Mouse (Mus musculus): ENCODE data around the gene Amz2. TPM values are rescaled to one million over a fixed set of nuclear protein-coding genes. Genes with fewer than 3 reads are reported as not detected.

Gene Amz2
- total and polyA plus RNA-seq, 2 experiments from 2014 or later, result 46.2 to 213 TPM

GRCm38 (mm10) chr11:109413617-109414016 lies 12.1 kb upstream of the Amz2 start, which contains the start of gene 9930022D16Rik:
TSS of gene 9930022D16Rik (plus strand) at chr11:109413917.
- Histone ChIP-seq H3K36me3 (ENCODE audit: insufficient read depth) (no peaks in the 10 kb centered on the region), H3K4me2 (ENCODE audit: low read depth) (no peak within 1 kb of the TSS), H3K27ac (ENCODE audit: low read depth, low read length) (no peak within 1 kb of the TSS), H3K27me3 (ENCODE audit: insufficient read depth, low read length) (no peaks in the 10 kb centered on the region), H3K4me1 (ENCODE audit: insufficient read depth) (no peaks in the 10 kb centered on the region), H3K9me3 (ENCODE audit: low read length) (no peaks in the 10 kb centered on the region), H3K9ac (no peak within 1 kb of the TSS), H3K4me3 (ENCODE audit: low read depth, low read length) (no peak within 1 kb of the TSS)
- WGBS, result 91% methylated on average over 6 of the region's 6 CpGs
- ATAC-seq (no peak), DNase-seq (no peak)
- no peak for TF ChIP-seq CTCF (IDR thresholded peaks at IDR 0.05; ENCODE audit: low read depth)

DNA sequence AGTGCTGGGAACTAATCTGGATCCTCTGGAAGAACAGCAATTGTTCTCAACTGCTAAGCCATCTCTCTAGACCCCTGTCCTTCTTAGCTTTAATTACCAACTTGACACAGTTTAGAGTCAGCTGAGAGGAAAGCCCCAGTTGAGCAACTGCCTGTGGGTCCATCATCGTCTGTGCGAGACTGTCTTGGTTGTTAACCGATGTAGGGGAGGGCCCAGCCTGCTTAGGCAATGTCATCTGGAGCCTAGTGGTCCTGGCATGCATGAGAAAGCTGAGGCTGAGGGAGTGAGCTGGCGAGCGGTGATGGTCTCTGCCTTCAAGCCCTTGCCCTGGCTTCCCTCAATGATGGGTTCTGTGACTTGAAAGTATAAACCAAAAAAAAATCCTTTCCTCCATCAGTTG lies 10.9 kb upstream of the Amz2 start:
- no peak for TF ChIP-seq CTCF (IDR thresholded peaks at IDR 0.05; ENCODE audit: low read depth)
- H3K27me3 ChIP-seq (ENCODE audit: insufficient read depth, low read length), result no peaks in the 10 kb centered on the region
- H3K9ac ChIP-seq, result no peak overlapping the region
- ATAC-seq (no peak), DNase-seq (no peak)
- H3K36me3 ChIP-seq (ENCODE audit: insufficient read depth), result no peaks in the 10 kb centered on the region
- H3K9me3 ChIP-seq (ENCODE audit: low read length), result no peaks in the 10 kb centered on the region
- no peak overlapping the region for H3K4me3 ChIP-seq (ENCODE audit: low read depth, low read length)
- WGBS, result 86% methylated on average over 5 of the region's 5 CpGs
- H3K4me1 ChIP-seq (ENCODE audit: insufficient read depth), result no peaks in the 10 kb centered on the region
- H3K27ac ChIP-seq (ENCODE audit: low read depth, low read length), result no peak overlapping the region
- H3K4me2 ChIP-seq (ENCODE audit: low read depth), result no peak overlapping the region

DNA sequence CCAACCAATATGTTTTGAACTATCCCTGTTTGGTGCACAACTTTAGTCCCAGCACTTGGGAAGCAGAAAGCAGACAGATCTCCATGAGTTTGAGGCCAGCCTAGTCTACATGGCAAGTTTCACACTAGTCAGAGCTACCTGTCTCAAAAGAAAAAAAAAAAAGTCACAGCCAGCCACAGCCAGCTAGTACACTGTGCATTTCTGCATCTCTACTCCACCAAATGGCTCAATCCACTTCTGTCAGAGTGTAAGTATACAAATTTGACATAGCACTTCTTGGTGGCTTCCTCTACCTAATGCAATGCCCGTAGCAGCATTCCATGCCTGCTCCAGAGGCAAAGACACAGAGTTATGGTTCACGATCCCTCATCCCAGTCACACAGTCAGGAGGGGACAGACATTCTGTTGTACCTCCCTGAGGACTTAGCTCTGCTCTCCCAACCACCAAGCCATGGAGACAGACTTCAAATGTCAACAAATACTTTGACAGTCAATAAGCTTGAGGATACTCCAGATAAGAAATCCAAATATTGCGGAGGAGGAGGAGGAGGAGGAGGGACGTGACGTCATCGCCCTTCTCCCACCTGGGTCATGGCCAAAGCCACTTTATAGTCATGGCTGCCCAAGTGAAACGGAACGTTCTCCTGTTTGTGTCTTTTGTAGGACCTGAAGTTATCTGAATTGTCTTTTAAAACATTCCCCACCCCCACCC lies 8.9 kb upstream of the Amz2 start:
- Histone ChIP-seq H3K36me3 (ENCODE audit: insufficient read depth) (no peaks in the 10 kb centered on the region), H3K4me3 (ENCODE audit: low read depth, low read length) (no peak overlapping the region), H3K9me3 (ENCODE audit: low read length) (no peaks in the 10 kb centered on the region), H3K9ac (no peak overlapping the region), H3K4me1 (ENCODE audit: insufficient read depth) (no peaks in the 10 kb centered on the region), H3K27ac (ENCODE audit: low read depth, low read length) (no peak overlapping the region), H3K4me2 (ENCODE audit: low read depth) (no peak overlapping the region), H3K27me3 (ENCODE audit: insufficient read depth, low read length) (no peaks in the 10 kb centered on the region)
- ATAC-seq (no peak), DNase-seq (no peak)
- 88% methylated on average over 8 of the region's 8 CpGs for WGBS
- no peak for TF ChIP-seq CTCF (IDR thresholded peaks at IDR 0.05; ENCODE audit: low read depth)

- ATAC-seq (no peak), DNase-seq (no peak)
- Histone ChIP-seq H3K9ac (no peak overlapping the region), H3K27me3 (ENCODE audit: insufficient read depth, low read length) (no peaks in the 10 kb centered on the region), H3K27ac (ENCODE audit: low read depth, low read length) (no peak overlapping the region), H3K4me2 (ENCODE audit: low read depth) (no peak overlapping the region), H3K4me1 (ENCODE audit: insufficient read depth) (no peaks in the 10 kb centered on the region), H3K36me3 (ENCODE audit: insufficient read depth) (no peaks in the 10 kb centered on the region), H3K9me3 (ENCODE audit: low read length) (no peaks in the 10 kb centered on the region), H3K4me3 (ENCODE audit: low read depth, low read length) (no peak overlapping the region)
- WGBS, result 91% methylated on average over 9 of the region's 9 CpGs
- TF ChIP-seq CTCF (IDR thresholded peaks at IDR 0.05; ENCODE audit: low read depth), result no peak
Observed at GRCm38 (mm10) chr11:109417472-109418040, 8.2 kb upstream of the Amz2 start.

GRCm38 (mm10) chr11:109419461-109419860 lies 6.3 kb upstream of the Amz2 start:
- 51% methylated on average over 4 of the region's 4 CpGs for WGBS
- Histone ChIP-seq H3K4me1 (ENCODE audit: insufficient read depth) (no peaks in the 10 kb centered on the region), H3K36me3 (ENCODE audit: insufficient read depth) (no peaks in the 10 kb centered on the region), H3K9me3 (ENCODE audit: low read length) (no peaks in the 10 kb centered on the region), H3K9ac (no peak overlapping the region), H3K27me3 (ENCODE audit: insufficient read depth, low read length) (no peaks in the 10 kb centered on the region), H3K27ac (ENCODE audit: low read depth, low read length) (no peak overlapping the region), H3K4me3 (ENCODE audit: low read depth, low read length) (no peak overlapping the region), H3K4me2 (ENCODE audit: low read depth) (no peak overlapping the region)
- TF ChIP-seq CTCF (IDR thresholded peaks at IDR 0.05; ENCODE audit: low read depth), result no peak
- DNase-seq (no peak), ATAC-seq (no peak)

DNA sequence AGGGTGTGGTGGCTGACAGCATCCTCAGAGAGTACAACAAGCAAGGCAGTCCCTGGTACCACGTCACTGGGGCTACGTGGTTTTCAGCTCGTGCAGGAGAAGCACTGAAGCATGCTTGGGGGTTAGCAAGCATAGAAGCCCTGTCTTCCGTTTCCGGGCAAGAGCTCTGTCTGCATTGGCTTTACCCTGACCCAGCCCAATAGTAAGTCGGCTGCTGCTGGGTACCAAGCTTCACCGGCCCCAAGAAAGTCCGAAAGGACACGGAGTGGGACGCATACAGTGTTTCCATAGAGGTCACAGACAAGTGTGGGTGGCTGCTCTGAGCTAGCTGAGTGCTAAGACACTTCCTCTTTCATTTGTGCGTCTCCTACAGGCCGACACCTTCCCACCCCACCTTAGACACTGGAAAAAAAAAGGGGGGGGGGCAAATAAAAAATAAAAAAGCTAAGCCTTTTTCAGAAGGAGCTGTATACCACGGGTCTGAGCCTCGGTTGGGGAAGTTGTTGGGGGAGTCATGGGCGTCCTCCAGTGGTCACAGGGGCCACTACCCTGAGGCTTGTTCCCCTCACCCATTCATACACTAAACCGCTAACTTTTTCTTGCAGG lies 5.7 kb upstream of the Amz2 start:
- H3K4me1 ChIP-seq (ENCODE audit: insufficient read depth), result peaks cover 3% of the 10 kb centered on the region; the same call in 1 of the 2 replicates
- no peaks in the 10 kb centered on the region for H3K9me3 ChIP-seq (ENCODE audit: low read length)
- no peak for DNase-seq
- H3K27ac ChIP-seq (ENCODE audit: low read depth, low read length), result no peak overlapping the region
- H3K36me3 ChIP-seq (ENCODE audit: insufficient read depth), result no peaks in the 10 kb centered on the region
- no peaks in the 10 kb centered on the region for H3K27me3 ChIP-seq (ENCODE audit: insufficient read depth, low read length)
- no peak overlapping the region for H3K4me2 ChIP-seq (ENCODE audit: low read depth)
- 50% methylated on average over 16 of the region's 16 CpGs for WGBS
- H3K4me3 ChIP-seq (ENCODE audit: low read depth, low read length), result no peak overlapping the region
- no peak for TF ChIP-seq CTCF (IDR thresholded peaks at IDR 0.05; ENCODE audit: low read depth)
- no peak overlapping the region for H3K9ac ChIP-seq
- no peak for ATAC-seq

- H3K36me3 ChIP-seq (ENCODE audit: insufficient read depth), result no peaks in the 10 kb centered on the region
- TF ChIP-seq CTCF (IDR thresholded peaks at IDR 0.05; ENCODE audit: low read depth), result no peak
- no peak overlapping the region for H3K9ac ChIP-seq
- no peaks in the 10 kb centered on the region for H3K27me3 ChIP-seq (ENCODE audit: insufficient read depth, low read length)
- H3K4me2 ChIP-seq (ENCODE audit: low read depth), result no peak overlapping the region
- H3K9me3 ChIP-seq (ENCODE audit: low read length), result no peaks in the 10 kb centered on the region
- no peak overlapping the region for H3K27ac ChIP-seq (ENCODE audit: low read depth, low read length)
- no peak overlapping the region for H3K4me3 ChIP-seq (ENCODE audit: low read depth, low read length)
- DNase-seq (no peak), ATAC-seq (no peak)
- H3K4me1 ChIP-seq (ENCODE audit: insufficient read depth), result peaks cover 5% of the 10 kb centered on the region; the same call in 1 of the 2 replicates
- WGBS, result 89% methylated on average over 14 of the region's 14 CpGs
Observed at GRCm38 (mm10) chr11:109420567-109420962, 5.2 kb upstream of the Amz2 start.
